Mouse (Mus musculus) left cerebral cortex, postnatal 14 days (tissue): Measurements from ENCODE around the gene Chrm5. TPM values are rescaled to one million over a fixed set of nuclear protein-coding genes. Genes with fewer than 3 reads are reported as not detected.
"Not testable (repeated sequence)": the region's sequence is repeated elsewhere in the genome, so short reads cannot be mapped to it uniquely, and the experiment has no call there.

Source experiments
- DNase-seq, 2 experiments: peaks; one replicate each; pipeline ENCODE4 v3.0.0; 2021 to 2022; ENCODE audit warnings: low spot score in 2 of 2, mixed read lengths in 1 of 2
- intact Hi-C: fragments of 180-260 bp; cut with DNase I; formaldehyde crosslinking; loops from one replicate; pipeline ENCODE4 v1.15.1; 2025
- total RNA-seq, 2 experiments: library from RNA; stranded (reverse); gene quantifications; 2 replicates each; pipeline ENCODE4 v1.2.3; 2021

The Chrm5 gene
- total RNA-seq, 2 experiments from 2014 or later = 1.1 to 3.6 TPM

DNA sequence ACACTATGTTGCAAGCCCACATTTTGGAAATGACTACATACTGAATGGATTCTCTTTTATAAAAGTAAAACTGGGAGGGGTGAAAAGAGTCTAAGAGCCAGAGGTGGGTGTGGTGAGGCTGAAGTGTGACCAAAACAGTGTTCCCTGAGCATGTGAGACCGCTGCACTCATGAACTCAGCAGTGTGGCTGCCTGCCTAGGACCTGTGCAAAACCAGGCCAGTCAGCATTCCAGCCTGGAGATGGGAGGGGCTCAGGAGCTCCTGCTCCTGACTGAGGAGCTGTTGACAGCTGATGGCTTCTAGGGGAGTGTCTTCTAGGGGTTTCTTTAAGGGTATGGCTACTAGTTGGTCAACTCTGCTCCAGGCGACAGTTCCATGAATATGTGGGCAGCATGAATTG, 4.3 kb upstream of the Chrm5 start:
- intact Hi-C loops = no loop called here

DNA sequence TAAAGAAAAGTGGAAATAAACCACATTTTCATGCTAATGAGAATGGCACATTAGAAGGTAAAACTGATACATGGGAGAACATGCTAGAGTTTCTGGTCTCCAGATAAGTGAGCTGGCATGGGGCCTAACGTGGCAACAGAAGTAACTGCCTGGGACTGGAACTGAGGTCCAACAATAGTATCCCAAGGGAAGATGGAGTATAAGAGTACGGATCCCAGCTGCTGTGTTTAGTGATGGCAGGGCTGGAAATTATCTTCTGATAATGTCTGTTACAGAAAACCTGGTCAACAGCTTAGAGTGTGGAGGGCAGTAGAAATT, 2.7 kb upstream of the Chrm5 start:
- no peak for DNase-seq
- intact Hi-C loops = no loop called here

More for the DNA sequence above, 4.3 kb upstream of the Chrm5 start:
- no peak for DNase-seq

DNA sequence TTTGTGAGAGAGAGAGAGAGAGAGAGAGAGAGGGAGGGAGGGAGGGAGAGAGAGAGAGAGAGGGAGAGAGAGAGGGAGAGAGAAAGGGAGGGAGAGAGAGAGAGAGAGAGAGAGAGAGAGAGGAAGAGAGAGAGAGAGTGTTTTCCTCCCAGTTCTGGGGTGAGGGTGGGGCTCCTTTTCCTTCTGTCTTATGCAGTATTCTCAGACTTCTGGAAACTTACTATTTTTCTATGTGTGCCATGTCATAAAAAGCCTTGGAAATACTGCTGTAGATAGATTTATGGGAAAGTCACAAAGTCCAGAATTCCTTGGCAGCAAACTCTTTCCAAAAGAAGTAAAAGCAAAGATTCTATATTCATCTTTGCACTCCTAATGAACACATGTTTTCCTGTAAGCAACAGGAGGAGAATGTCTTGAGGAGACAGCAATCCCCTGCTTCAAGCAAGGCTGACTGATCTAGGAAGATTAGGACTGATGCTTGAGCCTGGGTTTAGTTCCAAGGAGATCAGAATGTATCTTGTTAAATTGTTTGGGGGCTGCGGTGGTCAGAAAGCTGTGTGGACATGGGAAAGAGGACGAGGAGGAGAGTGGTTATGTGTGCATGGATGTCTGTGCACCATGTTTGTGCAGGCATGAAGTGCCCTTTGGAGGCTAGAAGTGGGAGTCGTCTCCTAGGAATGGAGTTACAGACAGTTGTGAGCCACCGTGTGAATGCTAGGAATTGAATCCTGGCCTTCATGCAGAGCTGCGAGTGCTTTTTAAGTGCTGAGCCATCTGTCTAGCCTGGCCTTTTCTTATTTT, 2.2 kb upstream of the Chrm5 start:
- intact Hi-C loops = no loop called here
- DNase-seq = peak in 1 of 2 experiments; percentile 49

DNA sequence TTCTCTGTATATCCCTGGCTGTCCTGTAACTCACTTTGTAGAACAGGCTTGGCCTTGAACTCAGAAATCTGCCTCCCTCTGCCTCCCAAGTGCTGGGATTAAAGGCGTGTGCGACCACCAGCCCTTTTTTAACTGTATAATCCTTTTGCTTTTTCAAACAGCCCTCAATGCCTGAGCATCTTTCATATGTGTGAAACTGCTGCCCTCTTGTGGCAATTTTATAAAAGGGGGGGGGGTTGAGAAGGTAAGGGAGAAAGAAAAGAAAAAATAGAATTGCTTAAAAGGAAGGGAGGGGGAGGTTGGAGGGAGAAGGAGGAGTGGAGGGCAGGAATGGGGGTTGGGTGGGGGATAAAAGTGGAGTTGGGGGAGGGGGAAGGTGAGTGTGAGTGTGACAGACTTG, 995 bp upstream of the Chrm5 start:
- intact Hi-C loops = loop anchor here (1.0 kb wide), 1 partner anchor 102 kb away; the partner anchor contains the start of gene Katnbl1
- no peak for DNase-seq

DNA sequence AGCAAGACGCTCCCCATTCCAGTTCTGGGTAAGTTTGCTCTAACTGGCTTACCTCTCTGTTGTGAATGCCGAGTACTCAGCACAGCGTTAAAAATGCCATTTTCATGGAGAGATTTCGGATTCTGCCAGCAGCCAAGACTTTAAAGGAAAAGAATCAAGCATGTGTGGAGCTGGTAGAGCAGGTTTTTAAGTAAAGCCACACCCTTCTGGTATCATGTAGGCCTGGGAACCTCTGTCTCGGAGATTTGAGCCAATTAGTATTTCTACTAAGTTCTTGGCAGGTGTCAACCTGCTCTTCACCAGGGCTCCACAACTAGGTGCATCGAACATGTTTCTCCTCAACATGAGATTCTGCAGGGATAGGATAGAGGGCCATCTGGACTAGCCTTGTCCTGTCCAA, 4.0 kb downstream of the Chrm5 start:
- intact Hi-C loops = no loop called here
- DNase-seq = no peak

DNA sequence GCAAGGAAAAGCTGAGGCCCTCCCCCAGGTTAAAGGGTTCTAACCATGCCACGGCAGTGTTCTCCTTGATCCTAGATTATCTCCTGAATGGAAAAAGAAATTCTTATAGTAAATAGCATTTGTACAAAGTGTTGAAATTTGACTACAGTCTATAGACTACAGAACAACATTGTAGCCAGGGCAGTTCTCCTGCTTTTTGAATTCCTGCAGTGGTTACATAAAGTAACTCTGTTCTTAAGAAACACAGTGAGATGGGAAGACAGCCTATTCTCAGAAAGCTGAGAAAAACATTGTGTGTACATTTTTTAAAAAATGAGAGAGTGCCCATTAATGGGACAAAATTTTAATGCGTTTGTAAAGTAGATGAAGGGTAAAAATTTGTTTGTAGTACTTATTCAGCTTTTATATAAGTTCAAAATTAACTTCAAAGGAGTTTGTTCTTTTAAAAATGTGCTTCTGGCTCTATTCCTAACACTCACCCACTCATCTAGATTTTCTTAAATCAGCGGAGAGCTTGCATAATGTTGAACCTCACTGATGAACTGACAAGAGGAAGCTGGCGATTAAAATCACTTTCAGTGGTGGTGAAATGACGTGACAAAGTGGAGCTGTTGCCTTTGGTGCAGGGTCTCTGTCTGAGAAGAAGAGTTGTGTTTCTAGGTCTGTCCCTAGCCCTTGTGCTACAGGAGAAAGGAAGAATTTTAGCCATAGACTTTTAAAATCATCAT, 5.4 kb downstream of the Chrm5 start:
- intact Hi-C loops = no loop called here
- DNase-seq = peak in 1 of 2 experiments; percentile 57

DNA sequence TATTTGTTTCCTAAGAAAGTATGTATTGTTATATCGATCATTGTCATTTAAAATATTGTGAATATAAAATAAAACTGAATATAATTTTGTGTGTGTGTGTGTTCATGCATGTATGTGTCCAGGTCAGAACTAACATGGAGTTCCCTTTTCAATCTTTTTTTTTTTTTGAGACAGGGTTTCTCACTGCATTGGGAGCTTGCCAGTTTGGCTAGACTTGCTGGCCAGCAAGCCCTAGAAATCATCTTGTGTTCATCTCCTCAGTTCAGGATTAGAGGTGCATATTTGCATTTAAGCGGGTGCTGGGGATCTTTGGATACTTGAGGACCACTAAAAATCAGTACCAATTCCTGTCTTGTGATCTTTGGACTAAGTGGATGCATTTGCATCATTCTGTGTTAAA, 8.5 kb downstream of the Chrm5 start:
- intact Hi-C loops = no loop called here
- DNase-seq = no peak

DNA sequence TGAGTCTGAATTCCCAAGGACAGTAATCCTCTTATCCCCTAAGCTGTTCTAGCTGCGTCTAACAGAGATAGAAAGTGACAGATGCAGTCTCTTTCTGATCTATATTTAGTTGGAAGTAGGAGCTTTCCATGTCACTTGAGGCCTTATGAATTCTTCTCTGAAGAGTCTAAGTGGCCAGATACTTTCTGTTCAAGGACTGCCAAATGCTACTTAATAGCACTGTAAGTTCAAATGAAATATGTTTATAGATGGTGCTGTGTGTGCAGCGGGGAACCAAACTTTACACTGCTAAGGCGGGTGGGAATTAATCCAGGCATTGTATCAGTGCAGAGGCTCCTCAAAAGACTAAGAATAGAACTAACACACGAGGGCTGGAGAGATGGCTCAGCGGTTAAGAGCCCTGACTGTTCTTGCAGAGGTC, 9.6 kb downstream of the Chrm5 start:
- no peak for DNase-seq
- intact Hi-C loops = no loop called here

DNA sequence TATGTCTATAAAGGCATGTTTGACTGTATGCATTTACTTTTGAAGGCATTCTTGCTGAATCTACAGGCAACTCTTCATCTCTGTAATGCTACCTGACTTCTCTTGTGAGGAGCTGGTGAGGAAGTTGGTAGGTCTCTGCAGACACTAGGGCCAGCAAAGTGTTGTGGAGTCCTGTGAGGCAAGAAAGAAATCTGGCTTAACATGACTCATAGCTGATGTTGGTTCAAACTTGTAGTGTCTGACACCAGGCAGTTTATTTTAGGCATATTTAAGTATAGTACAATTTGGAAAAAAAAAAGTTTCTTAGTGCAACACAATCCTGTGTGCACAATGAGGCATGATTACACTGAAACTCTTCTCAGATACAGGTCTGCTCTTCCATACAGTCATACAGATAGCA, 11.0 kb downstream of the Chrm5 start:
- DNase-seq = no peak
- intact Hi-C loops = no loop called here

DNA sequence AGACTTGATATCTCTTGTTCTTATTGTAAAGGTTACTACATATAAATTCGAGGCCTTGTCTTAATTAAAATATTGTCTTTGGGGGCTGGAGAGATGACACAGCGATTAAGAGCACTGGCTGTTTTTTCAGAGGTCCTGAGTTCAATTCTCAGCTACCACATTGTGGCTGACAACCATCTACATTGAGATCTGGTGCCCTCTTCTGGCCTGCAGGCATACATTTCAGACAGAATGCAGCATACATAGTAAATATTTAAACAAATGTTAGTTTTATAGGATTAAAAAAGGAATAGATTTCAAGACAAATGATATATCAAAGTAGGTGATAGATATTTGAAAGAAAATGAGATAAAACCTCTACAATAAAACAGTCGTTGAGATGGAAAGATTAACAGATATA, 20.0 kb downstream of the Chrm5 start:
- no peak for DNase-seq
- intact Hi-C loops = no loop called here

DNA sequence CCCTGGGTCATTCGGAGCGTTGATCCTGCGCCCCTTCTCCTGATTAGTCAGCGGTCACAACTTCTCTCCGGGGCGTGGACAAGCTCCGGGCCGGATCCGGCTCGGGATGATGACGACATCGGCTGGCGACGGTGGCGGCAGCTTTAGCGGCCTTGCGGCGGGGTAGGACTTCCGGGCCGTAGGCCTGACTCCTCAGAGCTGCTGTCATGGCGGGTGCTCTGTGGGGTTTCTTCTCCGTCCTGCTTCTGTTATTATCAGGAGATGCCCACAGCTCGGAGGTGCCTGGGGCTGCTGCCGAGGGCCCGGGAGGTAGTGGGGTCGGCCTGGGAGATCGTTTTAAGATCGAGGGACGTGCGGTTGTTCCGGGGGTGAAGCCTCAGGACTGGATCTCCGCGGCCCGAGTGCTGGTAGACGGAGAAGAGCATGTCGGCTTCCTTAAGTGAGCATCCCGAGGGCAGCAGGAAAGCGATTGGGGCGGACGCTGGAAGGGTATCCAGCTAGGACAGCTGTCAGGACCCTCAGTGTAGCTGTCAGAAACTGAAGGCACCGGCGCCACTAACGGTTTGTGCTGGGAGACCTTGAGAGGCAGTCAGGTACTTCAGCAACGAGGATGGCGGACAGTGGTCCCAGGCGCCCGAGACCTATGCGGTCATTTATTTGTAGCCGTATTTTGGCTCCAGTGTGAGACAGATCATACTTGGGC, 25.6 kb downstream of the Chrm5 start, which contains the start of gene Emc7:
Gene Emc7 (plus strand): TSS at position 136 of the 703 bp plus-strand sequence.
- DNase-seq = peak; percentile 93 to 96
- intact Hi-C loops = loop anchor here (10.0 kb wide), 1 partner anchor 190 kb away; the partner anchor contains the start of genes Gm21985, Nop10 and Slc12a6

DNA sequence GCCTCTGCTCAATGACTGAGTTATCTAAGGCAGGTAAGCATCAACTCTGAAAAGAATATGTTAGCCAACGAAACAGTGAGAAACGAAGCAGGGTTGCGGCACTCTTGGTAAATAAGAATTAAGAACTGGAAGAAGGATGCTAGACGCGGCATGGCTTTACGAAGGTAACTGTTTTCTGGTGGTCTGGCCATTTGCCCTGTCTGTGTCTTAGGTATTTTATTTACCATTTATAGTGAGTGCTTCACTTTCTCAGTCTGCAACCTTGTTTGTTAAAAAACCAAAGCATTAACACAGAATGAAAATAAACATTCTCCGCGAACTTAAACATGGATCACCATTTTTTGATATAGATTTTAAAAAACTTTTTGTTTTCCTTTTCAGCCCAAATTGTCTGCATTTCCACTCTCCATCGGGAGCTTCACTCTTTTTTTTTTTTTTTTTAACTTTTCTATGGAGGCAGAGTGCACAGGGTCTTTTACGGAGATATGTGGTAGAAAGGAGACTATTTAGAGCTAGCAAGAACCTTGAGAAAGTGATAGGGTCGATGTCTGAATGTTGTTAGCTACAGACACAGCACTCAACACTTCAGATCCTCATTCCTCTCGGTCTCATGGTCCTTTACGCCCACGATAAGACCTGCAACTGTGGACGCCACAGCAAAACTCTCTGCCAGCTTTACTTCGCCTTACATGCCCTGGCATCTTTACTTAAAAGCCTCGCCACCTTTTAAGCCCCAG, 26.3 kb downstream of the Chrm5 start:
- no peak for DNase-seq
- intact Hi-C loops = loop anchor here (10.0 kb wide), 1 partner anchor 189 kb away; the partner anchor contains the start of genes Gm21985, Nop10 and Slc12a6

DNA sequence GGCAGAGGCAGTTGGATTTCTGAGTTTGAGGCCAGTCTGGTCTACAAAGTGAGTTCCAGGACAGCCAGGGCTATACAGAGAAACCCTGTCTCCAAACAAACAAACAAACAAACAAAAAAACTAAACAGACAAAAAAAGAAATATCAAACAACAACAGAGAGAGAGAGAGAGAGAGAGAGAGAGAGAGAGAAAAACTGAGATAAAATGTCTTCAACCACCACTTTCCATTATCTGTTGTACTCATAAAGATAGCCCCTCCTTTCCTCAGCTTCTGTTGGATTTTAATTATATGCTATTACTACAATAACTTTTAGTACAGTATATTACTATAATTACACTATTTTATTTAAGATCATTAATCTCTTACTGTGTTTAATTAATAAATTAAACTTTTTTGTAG, 28.1 kb downstream of the Chrm5 start:
- intact Hi-C loops = loop anchor here (10.0 kb wide), 1 partner anchor 188 kb away; the partner anchor contains the start of genes Gm21985, Nop10 and Slc12a6
- not testable (repeated sequence) for DNase-seq

DNA sequence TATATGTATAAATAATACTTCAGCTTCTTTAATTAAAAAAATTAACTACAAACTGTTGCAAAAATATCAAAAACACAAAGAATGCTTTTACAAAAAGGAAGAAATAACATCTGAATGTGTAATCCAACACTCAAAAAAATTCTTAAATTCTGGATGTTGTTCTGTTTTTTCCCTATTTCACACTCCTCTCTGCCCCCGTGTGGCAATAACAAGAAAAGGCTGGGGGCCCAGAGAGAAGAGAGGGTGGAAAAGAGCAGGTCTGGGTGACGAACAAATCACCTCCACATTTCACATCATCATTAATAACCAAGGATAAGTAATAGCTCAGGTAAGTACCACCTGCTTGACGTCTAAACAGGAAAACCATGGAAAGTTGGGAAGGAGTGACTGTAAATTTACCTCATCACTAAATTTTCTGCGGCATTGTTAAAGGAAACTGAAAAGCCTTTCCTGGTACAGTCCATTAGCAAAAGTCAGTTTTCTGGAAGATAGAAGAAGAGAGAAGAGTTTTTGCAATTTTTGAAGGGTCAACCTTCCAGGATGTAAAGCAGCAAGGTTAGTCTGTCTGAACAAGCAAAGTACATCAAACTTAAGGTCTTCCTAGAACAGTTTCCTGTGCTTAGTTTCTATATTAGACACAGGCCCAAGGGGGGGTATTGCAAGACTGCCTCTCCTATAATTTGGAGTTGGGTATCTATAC, 30.8 kb downstream of the Chrm5 start:
- DNase-seq = no peak
- intact Hi-C loops = loop anchor here (1.0 to 10.0 kb wide), 2 partner anchors 70 to 185 kb away; partner anchors contain the start of genes Gm21985, Katnbl1, Nop10 and Slc12a6

DNA sequence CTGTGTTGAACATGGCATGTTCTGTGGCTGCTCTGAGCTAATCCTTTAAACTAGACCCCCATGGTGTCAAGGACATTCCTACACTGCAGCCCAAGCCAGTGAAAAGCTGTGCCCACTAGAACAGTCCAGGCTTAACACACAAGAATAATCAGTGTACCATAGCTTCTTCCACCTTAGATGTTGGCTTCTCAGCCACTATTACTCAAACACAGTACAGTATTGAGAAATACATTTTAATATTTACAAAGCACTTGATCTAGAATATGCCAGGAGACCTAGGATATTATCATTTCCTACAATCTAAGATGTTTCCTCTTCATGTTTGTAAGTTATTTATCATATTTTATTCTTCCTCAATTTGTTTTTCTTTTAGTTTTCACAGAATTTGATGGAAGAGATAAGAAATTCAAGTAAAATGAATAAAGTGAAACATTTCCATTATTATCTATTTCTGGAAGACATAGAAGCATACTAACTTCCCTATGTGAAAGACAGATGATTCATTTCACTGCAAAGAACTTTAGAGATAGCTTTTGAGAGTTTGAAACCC, 32.0 kb downstream of the Chrm5 start:
- intact Hi-C loops = loop anchor here (1.0 kb wide), 1 partner anchor 69 kb away; the partner anchor contains the start of gene Katnbl1

DNA sequence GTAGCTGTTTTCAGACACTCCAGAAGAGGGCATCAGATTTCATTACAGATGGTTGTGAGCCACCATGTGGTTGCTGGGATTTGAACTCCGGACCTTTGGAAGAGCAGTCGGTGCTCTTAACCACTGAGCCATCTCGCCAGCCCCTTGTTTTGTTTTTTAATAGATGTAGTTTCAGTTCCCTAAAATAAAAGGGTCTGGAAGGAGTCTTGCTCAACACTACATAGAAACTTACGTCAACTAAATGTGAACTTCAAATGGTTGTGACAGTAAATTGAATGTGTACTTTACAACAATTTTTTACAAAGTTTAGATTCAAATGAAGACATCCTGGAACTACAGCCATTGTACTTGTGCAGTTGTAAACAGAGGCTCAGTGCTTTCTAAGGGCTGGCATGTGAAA, 32.5 kb downstream of the Chrm5 start:
- intact Hi-C loops, DNase-seq: not testable (repeated sequence)

More for the DNA sequence above, 32.0 kb downstream of the Chrm5 start:
- DNase-seq = no peak

DNA sequence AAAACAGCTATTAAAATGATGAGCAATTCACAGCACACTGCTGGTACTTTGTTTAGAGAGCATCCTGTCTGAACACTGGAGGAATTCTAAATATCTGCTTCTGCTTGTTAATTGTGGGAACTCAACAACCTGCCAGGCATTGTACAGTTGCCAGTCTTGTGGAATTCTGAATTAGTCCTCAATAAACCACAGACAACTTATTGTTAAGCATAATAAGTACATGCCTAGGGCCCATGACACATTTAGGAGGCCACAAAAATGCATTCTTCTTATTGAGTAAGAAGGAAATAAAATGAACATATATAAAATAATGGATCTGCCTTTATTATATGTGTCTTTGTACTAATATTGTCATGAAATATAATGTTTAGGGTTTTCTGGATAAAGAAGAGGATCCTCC, 35.1 kb downstream of the Chrm5 start:
- no peak for DNase-seq
- intact Hi-C loops = no loop called here

DNA sequence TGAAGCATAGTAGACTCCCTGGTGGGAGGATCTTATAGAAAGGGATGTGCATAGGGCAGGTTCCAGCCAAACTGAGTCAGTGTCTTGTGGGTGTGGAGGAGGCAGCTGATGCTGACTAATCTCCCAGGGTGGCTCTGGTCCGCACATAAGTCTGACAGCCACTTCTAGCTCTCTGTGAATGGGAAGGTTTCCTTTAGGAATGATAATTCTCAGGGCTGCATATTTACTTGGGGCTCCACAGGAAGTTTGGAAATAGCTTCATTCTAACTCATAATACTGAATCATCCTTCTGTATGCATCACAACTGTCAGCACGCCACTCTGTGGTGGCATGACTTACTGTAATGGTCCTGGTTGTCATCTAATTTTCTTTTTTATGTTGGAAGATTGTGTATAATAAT, 37.1 kb downstream of the Chrm5 start:
- DNase-seq = peak in 1 of 2 experiments; percentile 26
- intact Hi-C loops = no loop called here
